Mouse (Mus musculus): ENCODE measurements around the gene Zfp867.

GRCm38 (mm10) chr11:59511558-59511957 is 39.3 kb upstream of the Zfp867 start:
- TF ChIP-seq POLR2A (IDR thresholded peaks at IDR 0.05; ENCODE audit: control insufficient read depth, low read depth, low read length): no peak
- no peak for TF ChIP-seq CTCF (IDR thresholded peaks at IDR 0.05; ENCODE audit: control insufficient read depth, insufficient read depth, insufficient replicate concordance, low read depth, low read length)
